Mouse (Mus musculus) CD4-positive helper T cell, adult 2 months (primary cell): Measurements from ENCODE around the gene Gm47955.
A peak's percentile ranks its signal among the peaks of the same experiment; 100 is the strongest.
"Not testable (repeated sequence)": the region's sequence is repeated elsewhere in the genome, so short reads cannot be mapped to it uniquely, and the experiment has no call there.

Source experiments
- DNase-seq: peaks from one replicate; pipeline ENCODE4 v3.0.0-alpha.2; 2012; ENCODE audit warnings: low read depth, missing footprints, low spot score

Gm47955 gene

GRCm38 (mm10) chr1:82959870-82960385 lies at the start of gene Gm47955:
TSS of gene Gm47955 (plus strand) at chr1:82960286.
- DNase-seq, result no peak

GRCm38 (mm10) chr1:82913025-82913424 lies 47.1 kb upstream of the Gm47955 start, which contains the start of gene A030005L19Rik:
TSS of gene A030005L19Rik (plus strand) at chr1:82913325.
- DNase-seq, result peak; percentile 22

- DNase-seq, result peak; percentile 33
Measured at GRCm38 (mm10) chr1:82913434-82913833, 46.7 kb upstream of the Gm47955 start.

- no peak for DNase-seq
Measured at GRCm38 (mm10) chr1:82924650-82925049, 35.4 kb upstream of the Gm47955 start, which contains the start of gene A030014E15Rik. TSS of gene A030014E15Rik (plus strand) at chr1:82924917.

GRCm38 (mm10) chr1:82930558-82930957 lies 29.5 kb upstream of the Gm47955 start:
- not testable (repeated sequence) for DNase-seq

- DNase-seq, result not testable (repeated sequence)
Measured at GRCm38 (mm10) chr1:82931326-82931725, 28.8 kb upstream of the Gm47955 start, which contains the start of gene Gm6217. TSS of gene Gm6217 (minus strand) at chr1:82931399.

GRCm38 (mm10) chr1:82938666-82939065 lies 21.4 kb upstream of the Gm47955 start:
- DNase-seq, result no peak

GRCm38 (mm10) chr1:82942505-82942904 lies 17.6 kb upstream of the Gm47955 start:
- DNase-seq, result not testable (repeated sequence)

GRCm38 (mm10) chr1:82943295-82943694 lies 16.8 kb upstream of the Gm47955 start, which contains the start of gene A030003K21Rik:
TSS of gene A030003K21Rik (minus strand) at chr1:82943388.
- DNase-seq, result not testable (repeated sequence)

GRCm38 (mm10) chr1:82946029-82946428 lies 14.1 kb upstream of the Gm47955 start:
- not testable (repeated sequence) for DNase-seq

GRCm38 (mm10) chr1:82948601-82949000 lies 11.5 kb upstream of the Gm47955 start:
- no peak for DNase-seq

- not testable (repeated sequence) for DNase-seq
Measured at GRCm38 (mm10) chr1:82955913-82956312, 4.2 kb upstream of the Gm47955 start, which contains the start of gene Gm7544. TSS of gene Gm7544 (minus strand) at chr1:82956013.

GRCm38 (mm10) chr1:82966413-82966812 lies 6.3 kb downstream of the Gm47955 start:
- DNase-seq, result no peak

- DNase-seq, result no peak
Measured at GRCm38 (mm10) chr1:82972046-82972445, 12.0 kb downstream of the Gm47955 start.

GRCm38 (mm10) chr1:82973244-82973643 lies 13.2 kb downstream of the Gm47955 start:
- peak; percentile 23 for DNase-seq

GRCm38 (mm10) chr1:82973901-82974300 lies 13.8 kb downstream of the Gm47955 start:
- DNase-seq, result peak; percentile 80

GRCm38 (mm10) chr1:82974342-82974741 lies 14.3 kb downstream of the Gm47955 start:
- no peak for DNase-seq

GRCm38 (mm10) chr1:82975750-82976149 lies 15.7 kb downstream of the Gm47955 start:
- peak; percentile 39 for DNase-seq

GRCm38 (mm10) chr1:82977840-82978239 lies 17.8 kb downstream of the Gm47955 start:
- no peak for DNase-seq

GRCm38 (mm10) chr1:82986738-82987137 lies 26.7 kb downstream of the Gm47955 start:
- no peak for DNase-seq

GRCm38 (mm10) chr1:82987530-82988198 lies 27.6 kb downstream of the Gm47955 start:
- DNase-seq, result peak; percentile 78

GRCm38 (mm10) chr1:82991062-82991461 lies 31.0 kb downstream of the Gm47955 start:
- DNase-seq, result no peak

- DNase-seq, result no peak
Measured at GRCm38 (mm10) chr1:82991596-82991995, 31.5 kb downstream of the Gm47955 start.
